Mouse (Mus musculus) hindbrain, postnatal 0 days (tissue): ENCODE measurements around the gene Kcnn1. TPM values are rescaled to one million over a fixed set of nuclear protein-coding genes. Genes with fewer than 3 reads are reported as not detected.

Experiments used
- ATAC-seq: fragments of 200-750 bp; cut with Nextera tagmentation; 2 replicates; pipeline ENCODE4 v1.8.0; 2017; ENCODE audit warnings: mild to moderate bottlenecking, moderate TSS enrichment, moderate library complexity
- DNase-seq: peaks from one replicate; pipeline ENCODE4 v3.0.0-alpha.2; 2015; ENCODE audit warnings: low spot score
- H3K27ac ChIP-seq: fragments of 300-500 bp; sonication (generic); 2 replicates; pipeline ENCODE4 v1.5.1; 2014; ENCODE audit warnings: mild to moderate bottlenecking
- H3K27me3 ChIP-seq: fragments of 300-500 bp; sonication (generic); 2 replicates; pipeline ENCODE4 v1.6.1; 2014; ENCODE audit warnings: low read length, mixed read lengths; ENCODE audit not compliant: insufficient read depth
- H3K36me3 ChIP-seq: fragments of 300-500 bp; sonication (generic); 2 replicates; pipeline ENCODE4 v1.6.1; 2014; ENCODE audit warnings: low read length, mixed read lengths; ENCODE audit not compliant: insufficient read depth
- H3K4me1 ChIP-seq: fragments of 300-500 bp; sonication (generic); 2 replicates; pipeline ENCODE4 v1.6.1; 2014; ENCODE audit warnings: antibody characterized with exemption, low read length, mixed read lengths; ENCODE audit not compliant: insufficient read depth
- H3K4me2 ChIP-seq: fragments of 300-500 bp; sonication (generic); 2 replicates; pipeline ENCODE4 v1.6.1; 2014; ENCODE audit warnings: low read depth, mild to moderate bottlenecking, low read length, moderate library complexity, mixed read lengths
- H3K4me3 ChIP-seq: fragments of 300-500 bp; sonication (generic); 2 replicates; pipeline ENCODE4 v1.5.1; 2014; ENCODE audit warnings: low read length
- H3K9ac ChIP-seq: fragments of 300-500 bp; sonication (generic); replicated peaks from 2 replicates; pipeline ENCODE4 v1.6.1; 2014; ENCODE audit warnings: mild to moderate bottlenecking, low read length, moderate library complexity, mixed read lengths
- H3K9me3 ChIP-seq: fragments of 300-500 bp; sonication (generic); 2 replicates; pipeline ENCODE4 v1.6.1; 2016; ENCODE audit warnings: low read length, mixed read lengths
- CTCF ChIP-seq: IDR thresholded peaks from 2 replicates; pipeline ENCODE4 v1.5.1; 2016; ENCODE audit warnings: antibody characterized with exemption, control low read depth, low read depth
- whole genome bisulfite sequencing: fragments of 180-500 bp; shearing (Covaris S2); extraction: QIAGEN DNeasy Blood & Tissue Kit; methylation state at CpG from one replicate; pipeline ENCODE4 v1.1.7; 2014; 5-methylcytosine and 5-hydroxymethylcytosine counted together
- polyA plus RNA-seq: library from polyadenylated mRNA; unstranded; fragments of >200 nt; fragmentation: Nextera tagmentation; extraction: Ambion mirVana; gene quantifications from 2 replicates; pipeline ENCODE4 v1.2.1, GENCODE M21; 2015
- total RNA-seq: library from RNA; depleted of rRNA; stranded (reverse); fragments of >200 nt; gene quantifications from 2 replicates; pipeline ENCODE4 v1.2.3, GENCODE M21; 2014

The Kcnn1 gene
- total and polyA plus RNA-seq, 2 experiments from 2014 or later: 10.8 to 29.8 TPM

DNA sequence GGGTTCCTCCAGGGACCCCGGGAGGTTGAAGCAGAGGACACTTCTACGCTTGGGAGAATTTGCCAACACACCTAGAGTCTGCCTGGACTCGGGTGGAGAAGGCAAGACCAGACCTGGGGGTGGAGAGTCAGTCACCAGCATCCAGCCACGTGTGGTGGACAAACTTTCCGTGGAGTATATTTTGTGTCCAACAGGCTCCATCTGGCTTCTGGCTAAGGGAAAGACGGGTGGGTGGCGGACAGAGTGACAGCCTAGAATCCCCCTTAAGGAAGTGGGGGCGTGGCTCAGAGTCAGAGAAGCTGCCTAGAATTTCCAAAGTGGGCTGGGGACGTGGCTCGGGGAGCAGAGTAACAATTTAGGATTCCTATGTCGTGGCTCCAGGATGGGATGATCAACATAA, 41.1 kb downstream of the Kcnn1 start:
- TF ChIP-seq CTCF: no peak
- DNase-seq (no peak), ATAC-seq (no peak)
- WGBS: 42% methylated on average over 11 of the region's 11 CpGs
- Histone ChIP-seq H3K4me3 (no peak overlapping the region), H3K9ac (no peak overlapping the region), H3K9me3 (peaks cover 7% of the 10 kb centered on the region; the same call in 1 of the 2 replicates), H3K27ac (no peak overlapping the region), H3K27me3 (no peaks in the 10 kb centered on the region), H3K4me1 (no peaks in the 10 kb centered on the region), H3K4me2 (no peak overlapping the region), H3K36me3 (no peaks in the 10 kb centered on the region)

DNA sequence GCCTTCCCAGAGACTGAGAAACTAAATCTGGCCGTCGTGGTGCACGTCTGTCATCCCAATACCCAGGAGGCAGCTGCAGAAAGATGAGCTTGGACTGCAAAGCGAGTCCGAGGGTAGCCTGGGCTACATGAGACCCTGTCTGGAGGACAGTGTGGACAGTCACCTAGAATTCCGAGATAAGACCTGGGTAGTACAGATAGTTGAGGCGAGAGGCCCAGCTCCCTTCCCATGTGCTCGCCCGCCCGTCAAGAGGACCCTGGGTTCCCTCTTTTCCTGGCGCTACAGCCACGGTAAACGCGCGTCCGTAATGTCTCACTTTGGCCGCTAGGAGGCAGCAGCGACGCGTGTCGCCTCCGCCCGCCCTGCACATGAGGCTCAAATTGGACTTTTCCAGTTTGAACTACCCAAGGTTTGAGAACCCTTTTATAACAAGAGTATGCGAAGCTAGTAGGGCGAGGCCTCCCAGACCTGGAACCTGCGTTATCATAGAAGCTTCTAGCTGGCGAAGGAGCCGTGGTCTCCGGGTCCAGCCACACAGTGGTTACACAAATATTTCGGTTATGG, 41.6 kb downstream of the Kcnn1 start:
- DNase-seq (peak; percentile 80), ATAC-seq (no peak; the same call in 1 of the 2 replicates)
- no peak overlapping the region for H3K9ac ChIP-seq
- H3K36me3 ChIP-seq: no peaks in the 10 kb centered on the region
- no peak overlapping the region for H3K27ac ChIP-seq
- H3K27me3 ChIP-seq: no peaks in the 10 kb centered on the region
- TF ChIP-seq CTCF: peak; percentile 94
- H3K9me3 ChIP-seq: peaks cover 7% of the 10 kb centered on the region; the same call in 1 of the 2 replicates
- no peak overlapping the region for H3K4me2 ChIP-seq
- WGBS: 18% methylated on average over 30 of the region's 30 CpGs
- H3K4me3 ChIP-seq: no peak overlapping the region
- H3K4me1 ChIP-seq: no peaks in the 10 kb centered on the region

DNA sequence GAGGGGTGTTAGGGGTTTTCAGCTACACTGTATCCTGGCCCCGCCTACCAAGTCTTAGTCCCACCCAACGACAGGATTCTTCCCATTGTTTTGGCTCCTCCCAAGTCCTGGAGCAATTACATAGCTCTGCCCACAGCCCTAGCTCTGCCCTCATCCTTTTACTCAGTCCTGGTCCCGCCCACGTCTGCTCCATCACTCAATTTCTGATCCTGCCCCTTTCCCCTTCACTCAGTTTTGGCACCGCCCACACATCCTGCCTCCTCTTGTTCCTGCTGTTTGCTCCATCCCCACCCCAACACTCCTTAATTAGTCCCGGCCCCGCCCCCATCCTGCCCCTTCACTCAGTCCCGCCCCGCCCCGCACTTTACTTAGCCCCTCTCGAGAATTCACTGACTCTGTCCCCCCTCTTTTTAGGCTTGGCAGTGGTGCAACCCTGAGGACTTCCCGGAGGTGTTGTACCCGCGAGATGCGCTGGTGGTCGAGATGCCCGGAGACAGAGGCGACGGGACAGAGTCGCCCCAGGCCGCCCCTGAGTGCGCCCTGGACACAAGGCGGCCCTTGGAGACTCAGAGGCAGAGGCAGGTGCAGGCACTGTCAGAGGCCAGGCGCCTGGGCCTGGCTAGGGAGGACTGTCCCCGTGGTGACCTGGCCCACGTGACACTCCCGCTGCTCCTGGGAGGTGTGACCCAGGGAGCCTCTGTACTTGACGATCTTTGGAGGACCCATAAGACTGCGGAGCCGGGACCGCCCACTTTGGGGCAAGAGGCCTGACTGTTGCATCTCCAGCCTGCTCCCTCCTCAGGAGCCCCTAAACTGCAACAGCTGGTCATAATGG, 42.7 kb downstream of the Kcnn1 start:
- Histone ChIP-seq H3K9me3 (peaks cover 7% of the 10 kb centered on the region; the same call in 1 of the 2 replicates), H3K9ac (no peak overlapping the region), H3K4me1 (no peaks in the 10 kb centered on the region), H3K27ac (no peak overlapping the region), H3K4me2 (no peak overlapping the region), H3K36me3 (no peaks in the 10 kb centered on the region), H3K27me3 (no peaks in the 10 kb centered on the region), H3K4me3 (no peak overlapping the region)
- ATAC-seq: peak; percentile 36; the same call in 1 of the 2 replicates
- no peak for DNase-seq
- WGBS: 3% methylated on average over 31 of the region's 31 CpGs
- TF ChIP-seq CTCF: no peak

DNA sequence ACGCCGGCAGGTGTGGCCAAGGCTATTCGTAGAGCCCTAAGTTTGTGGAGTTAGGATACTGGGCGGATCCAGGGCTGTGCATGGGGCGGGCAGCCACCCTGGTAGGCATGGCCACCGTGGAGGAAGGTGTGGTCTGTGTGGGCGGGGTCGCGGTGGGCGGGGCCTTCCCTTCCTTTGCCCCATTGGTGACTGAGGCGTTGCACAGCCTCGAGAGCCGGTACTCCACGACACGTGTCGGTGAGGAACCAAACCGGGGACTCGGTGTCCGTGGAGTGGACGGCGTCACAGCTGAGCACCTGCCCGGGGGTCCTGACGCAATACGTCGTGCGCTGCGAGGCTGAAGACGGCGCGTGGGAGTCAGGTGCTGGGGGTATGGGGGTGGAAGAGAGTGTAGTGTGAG, 46.4 kb downstream of the Kcnn1 start:
- Histone ChIP-seq H3K4me3 (peak overlapping the region; percentile 10; the same call in 1 of the 2 replicates), H3K4me1 (no peaks in the 10 kb centered on the region), H3K9ac (no peak overlapping the region), H3K36me3 (no peaks in the 10 kb centered on the region), H3K9me3 (peaks cover 7% of the 10 kb centered on the region; the same call in 1 of the 2 replicates), H3K27me3 (no peaks in the 10 kb centered on the region), H3K27ac (no peak overlapping the region), H3K4me2 (peak overlapping the region; percentile 36)
- DNase-seq (no peak), ATAC-seq (peak; percentile 56; the same call in 1 of the 2 replicates)
- WGBS: 10% methylated on average over 26 of the region's 30 CpGs
- TF ChIP-seq CTCF: no peak

DNA sequence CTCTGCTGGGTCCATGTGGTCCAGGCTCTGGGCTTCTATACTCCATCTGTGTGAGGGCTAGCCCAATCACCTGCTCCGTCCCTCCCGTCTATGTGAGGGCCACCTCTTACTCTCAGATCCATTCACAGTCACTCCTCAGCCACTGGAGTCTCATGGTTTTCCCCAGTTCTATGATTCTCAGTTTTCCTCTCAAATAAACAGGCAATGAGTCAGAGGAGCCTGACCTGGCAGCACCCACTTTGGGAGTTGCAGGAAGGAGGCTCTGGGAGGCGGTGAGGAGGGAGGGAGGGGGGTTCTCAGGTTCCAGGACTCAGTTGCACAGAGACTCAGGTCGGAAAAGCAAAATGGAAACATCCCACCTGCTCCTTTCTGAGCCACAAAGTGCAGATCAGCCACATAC, 50.2 kb downstream of the Kcnn1 start:
- Histone ChIP-seq H3K36me3 (no peaks in the 10 kb centered on the region), H3K4me2 (no peak overlapping the region), H3K9me3 (no peaks in the 10 kb centered on the region), H3K4me3 (no peak overlapping the region), H3K27ac (no peak overlapping the region), H3K9ac (no peak overlapping the region), H3K4me1 (no peaks in the 10 kb centered on the region), H3K27me3 (no peaks in the 10 kb centered on the region)
- no peak for TF ChIP-seq CTCF
- no peak for ATAC-seq
- WGBS: 71% methylated on average over 4 of the region's 4 CpGs
- no peak for DNase-seq

DNA sequence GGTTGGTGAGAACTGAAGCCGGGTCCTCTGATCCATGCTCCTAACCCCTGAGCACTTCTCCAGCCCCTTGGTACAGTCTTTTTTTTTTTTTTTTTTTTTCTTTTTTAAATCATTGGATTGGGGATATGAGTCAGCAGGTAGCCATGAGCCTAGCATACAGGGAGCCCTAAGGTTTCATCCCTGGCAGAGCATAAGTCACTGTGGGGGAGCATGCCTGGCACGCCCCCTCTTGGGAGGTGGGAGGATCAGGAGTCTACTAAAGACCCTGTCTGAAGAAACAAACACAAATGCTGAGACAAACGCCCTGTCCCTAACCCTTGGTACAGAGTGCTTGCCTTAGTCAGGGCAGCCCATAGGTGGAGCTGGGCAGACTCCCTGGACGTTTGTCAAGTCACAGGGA, 51.0 kb downstream of the Kcnn1 start:
- DNase-seq: no peak
- H3K9me3 ChIP-seq: no peaks in the 10 kb centered on the region

More for the DNA sequence above, 51.0 kb downstream of the Kcnn1 start:
- H3K4me2 ChIP-seq: no peak overlapping the region
- H3K4me3 ChIP-seq: no peak overlapping the region
- H3K4me1 ChIP-seq: no peaks in the 10 kb centered on the region
- H3K9ac ChIP-seq: no peak overlapping the region
- no peak overlapping the region for H3K27ac ChIP-seq
- no peak for ATAC-seq
- no peaks in the 10 kb centered on the region for H3K36me3 ChIP-seq
- 39% methylated on average over 4 of the region's 4 CpGs for WGBS
- no peak for TF ChIP-seq CTCF
- no peaks in the 10 kb centered on the region for H3K27me3 ChIP-seq
